Mouse (Mus musculus): Measurements from ENCODE around the gene 1700028P14Rik.
A peak's percentile ranks its signal among the peaks of the same experiment; 100 is the strongest.

Gene 1700028P14Rik

DNA sequence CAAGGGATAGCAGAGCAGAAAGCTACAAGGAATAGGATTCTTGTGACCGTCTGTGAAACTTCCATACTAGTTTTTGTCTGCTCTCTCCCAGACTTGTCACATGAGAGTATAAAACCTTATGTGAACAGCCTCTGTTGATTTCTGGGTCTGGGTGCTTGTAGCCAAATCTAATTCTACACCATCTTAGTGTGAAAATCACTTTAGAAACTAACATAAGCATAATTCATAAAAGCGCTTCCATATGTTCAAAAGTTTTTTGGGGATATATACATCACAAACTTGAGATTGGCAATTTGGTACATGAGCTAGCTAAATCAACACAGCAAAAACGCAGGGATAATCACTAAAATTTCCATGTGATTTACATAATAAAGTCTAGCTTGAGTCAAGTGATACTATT, 57.7 kb downstream of the 1700028P14Rik start:
- DNase-seq: no peak

DNA sequence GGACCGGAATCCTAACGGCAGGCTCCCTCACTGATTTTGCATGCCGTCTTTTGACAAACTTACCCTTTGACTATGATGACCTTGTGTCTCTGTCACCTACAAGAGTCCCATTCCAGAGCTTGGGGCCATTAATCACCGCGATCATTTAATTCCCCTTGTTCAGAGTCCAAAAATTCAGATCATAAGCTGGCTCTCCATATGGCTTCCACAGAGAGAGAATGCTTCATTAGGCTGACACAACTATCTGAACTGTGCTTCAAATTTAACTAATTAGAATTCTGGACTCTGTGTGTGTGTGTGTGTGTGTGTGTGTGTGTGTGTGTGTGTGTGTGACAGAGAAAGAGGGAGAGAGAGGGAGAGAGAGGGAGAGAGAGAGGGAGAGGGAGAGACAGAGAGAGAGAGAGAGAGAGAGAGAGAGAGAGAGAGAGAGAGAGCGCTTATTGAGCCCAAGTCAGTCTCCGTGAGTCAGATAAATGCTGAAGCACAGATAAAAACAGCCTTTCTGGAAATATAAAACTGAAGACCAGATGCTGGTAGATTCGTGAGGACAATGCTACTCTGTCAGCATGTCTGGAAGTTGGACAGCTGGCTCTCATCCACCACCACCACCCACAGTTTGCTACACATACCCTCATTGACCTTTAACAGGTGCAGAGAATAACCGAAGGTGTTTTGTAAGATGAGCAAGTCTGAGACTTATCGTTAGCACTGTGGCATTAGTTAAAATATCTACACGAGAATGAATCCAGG, 73.8 kb downstream of the 1700028P14Rik start:
- peak; percentile 21 for DNase-seq

DNA sequence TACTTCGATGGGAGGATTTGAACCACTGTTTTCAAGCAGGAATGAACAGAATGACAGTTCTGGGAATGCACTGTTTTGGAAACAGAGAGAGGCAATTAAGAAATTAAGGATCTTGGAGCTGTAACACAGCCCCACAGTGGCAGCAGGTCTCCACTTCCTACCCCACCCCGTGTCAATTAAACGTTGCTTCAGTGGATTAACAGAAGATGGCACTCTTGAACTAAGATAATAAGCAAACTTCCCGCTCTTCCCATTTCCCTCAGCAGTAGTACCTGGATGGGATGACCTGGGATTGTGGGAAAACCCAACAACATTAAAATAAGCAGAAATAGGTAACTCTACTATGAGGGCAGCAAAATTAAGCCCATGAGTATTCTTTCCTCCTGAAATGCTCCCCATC, 75.9 kb downstream of the 1700028P14Rik start:
- no peak for DNase-seq

DNA sequence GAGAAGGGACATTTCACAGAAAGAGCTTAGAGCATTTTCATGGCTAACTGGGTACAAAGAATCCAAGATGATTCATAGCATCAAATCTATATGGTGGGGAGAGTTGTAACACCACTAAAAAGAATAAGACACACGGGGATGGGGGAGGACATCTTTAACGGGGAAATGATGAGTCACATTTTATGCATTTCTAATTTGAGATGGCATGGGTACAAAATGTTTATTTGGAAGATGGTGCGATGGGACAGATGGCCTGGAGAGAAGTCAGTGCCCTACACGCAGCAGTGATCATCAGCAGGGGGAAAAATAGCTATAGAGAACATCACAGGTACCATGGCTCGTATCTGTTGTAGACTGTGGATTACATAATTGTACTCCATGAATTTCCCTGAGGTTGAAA, 88.9 kb downstream of the 1700028P14Rik start:
- DNase-seq: peak; percentile 40

DNA sequence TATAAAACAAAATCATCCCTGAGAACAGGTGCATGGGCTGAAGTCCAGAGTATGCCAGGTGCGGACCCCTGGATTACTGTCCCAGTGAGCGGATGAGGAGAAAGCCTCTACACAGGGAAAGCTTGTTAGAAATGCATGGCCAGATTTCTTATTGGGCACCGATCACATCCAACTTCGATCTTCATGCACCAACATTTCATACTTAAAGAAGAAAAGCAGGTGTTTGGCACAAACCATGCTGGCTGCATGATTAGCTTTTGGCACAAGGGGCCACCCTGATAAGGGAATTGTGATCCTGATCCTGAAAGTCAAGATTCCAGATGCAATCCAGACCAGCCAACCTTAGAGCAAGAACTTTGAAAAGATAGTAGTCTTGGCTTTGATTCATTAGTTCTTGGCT, 90.0 kb downstream of the 1700028P14Rik start:
- no peak for DNase-seq

DNA sequence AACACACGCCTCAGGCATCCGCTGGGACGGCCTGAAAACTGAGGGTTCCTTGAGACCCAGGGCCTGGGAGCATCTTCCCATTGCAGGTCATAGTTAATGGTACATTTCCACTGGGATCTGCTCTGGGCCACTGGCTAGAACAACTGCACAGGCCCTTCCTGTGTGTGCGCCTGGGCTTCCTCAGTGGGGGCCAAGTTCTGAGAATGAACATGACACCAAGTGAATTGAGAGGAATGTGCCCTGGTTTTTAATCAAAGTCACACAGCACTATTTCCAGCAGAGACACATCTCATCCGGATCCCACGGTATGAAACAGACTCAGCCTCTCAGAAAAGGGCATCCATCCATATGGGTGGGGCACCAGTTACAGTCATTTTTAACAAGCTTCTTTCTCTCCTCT, 90.6 kb downstream of the 1700028P14Rik start:
- DNase-seq: no peak

DNA sequence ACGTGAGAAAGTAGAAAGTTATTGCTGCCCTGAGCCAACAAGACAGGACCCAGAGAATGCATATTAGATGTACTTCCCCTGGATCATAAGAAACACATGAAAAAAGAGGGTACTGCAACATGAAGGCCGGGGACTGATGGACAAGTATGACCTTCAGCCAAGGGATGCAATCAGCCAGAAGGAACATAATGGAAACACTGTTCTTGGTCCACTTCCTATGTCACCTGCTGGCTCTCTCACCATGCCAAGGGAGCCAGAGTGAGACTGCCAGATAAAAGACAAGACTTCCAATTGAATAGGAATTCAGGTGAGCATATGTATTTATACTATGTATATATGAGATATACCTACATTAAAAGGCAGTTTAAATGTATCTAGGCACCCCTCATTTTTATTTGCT, 99.2 kb downstream of the 1700028P14Rik start:
- no peak for DNase-seq

DNA sequence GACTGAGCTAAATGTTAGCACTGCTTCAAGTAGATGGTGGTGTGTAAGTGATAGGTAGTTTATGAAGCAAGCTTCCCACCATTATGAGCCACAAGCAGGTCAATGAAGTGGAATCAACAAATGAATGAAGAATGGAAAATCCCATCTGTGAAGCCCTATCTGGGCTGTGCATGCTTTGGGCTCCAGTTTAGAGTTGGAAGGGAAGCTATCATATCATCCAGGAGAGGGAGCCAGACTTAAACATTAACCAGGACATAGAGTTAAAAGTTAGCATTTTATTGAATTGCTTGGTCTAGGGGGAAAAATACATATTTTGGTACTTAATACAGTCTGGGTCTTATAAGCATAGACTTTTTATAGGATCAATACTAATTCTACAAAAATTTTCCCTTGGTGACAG, 107.0 kb downstream of the 1700028P14Rik start:
- peak; percentile 50 for DNase-seq

DNA sequence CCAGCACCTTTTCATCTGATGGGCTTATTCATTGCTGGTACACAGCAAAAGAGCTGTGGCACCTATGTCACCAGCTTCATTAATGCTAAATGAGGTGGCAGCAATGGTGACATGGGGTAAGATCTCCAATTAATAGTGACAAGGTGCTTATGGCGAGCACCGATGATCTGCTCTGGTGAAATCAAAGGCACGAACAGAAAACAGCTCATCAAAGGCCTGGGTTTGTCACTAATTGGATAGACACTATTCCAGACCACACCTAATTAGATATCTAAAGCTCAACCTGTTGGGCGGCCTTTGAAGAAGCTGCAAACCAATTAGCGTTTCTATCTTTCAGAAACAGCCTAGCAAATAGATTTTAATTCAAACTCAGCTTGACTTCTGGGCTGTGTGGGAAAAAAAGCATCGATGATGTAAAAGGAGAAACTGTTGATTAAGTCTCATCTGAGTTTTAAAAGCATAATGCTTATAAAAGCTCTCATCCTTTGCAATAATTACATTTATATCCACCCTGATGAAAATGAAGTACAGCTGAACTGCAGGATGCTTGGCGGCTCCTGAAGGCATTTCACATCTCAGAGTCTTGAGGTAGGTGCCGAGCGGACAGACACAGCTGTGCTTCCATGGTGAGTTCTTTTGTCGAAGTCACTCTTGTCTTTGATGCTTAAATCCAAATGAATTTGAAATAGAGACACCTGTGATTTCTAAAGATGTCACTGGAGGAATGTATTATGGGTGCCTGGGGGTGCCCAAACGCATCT, 109.2 kb downstream of the 1700028P14Rik start:
- DNase-seq: no peak

DNA sequence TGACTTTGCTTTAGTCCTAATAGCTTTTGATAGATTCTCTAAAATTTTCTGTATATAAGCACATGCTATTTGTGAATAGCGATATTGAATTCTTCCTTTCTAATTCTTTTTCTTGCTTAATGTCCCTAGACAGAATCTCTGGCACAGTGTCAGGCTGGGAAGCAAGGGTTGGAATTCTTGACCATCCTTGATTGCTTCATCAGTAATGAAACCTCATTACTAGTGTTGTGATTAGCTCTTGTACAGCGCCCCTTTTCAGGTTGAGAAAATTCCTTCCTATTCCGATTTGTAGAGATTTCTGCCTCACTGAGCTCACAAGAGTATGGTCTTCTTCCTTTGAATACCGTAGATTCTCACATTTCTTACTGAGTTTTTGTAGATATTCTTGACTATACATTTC, 109.9 kb downstream of the 1700028P14Rik start:
- no peak for DNase-seq

DNA sequence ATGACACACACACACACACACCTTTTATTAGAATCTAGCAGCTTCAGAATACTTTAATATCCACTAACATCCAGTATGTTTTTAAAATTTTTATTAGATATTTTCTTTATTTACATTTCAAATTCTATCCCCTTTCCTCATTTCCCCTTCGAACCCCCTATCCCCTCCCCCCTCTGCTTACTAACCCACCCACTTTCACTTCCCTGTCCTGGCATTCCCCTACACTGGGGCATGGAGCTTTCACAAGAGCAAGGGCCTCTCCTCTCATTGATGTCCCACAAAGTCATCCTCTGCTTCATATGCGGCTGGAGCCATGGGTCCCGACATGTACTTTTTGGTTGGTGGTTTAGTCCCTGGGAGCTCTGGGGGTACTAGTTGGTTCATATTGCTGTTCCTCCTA, 116.9 kb downstream of the 1700028P14Rik start:
- no peak for DNase-seq

DNA sequence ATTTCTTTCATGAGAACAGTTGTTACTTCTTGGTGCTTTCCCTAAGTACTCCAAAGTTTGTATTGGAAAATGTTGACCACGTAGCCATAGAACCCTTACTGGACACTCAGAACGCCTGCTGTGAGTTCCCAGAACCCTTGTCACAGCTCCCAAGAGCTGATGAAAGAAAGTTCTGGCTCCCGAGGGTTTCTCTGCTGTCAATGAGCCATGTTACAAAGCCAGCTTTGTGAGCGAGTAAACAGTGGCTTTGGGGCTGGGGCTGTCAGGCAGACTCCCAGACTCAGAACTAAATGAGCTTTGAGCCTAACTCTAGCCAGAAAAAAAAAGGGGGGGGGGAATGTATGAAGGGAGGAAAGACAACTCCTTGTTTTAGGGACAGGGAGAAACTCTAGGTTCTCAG, 120.7 kb downstream of the 1700028P14Rik start:
- peak; percentile 51 for DNase-seq

DNA sequence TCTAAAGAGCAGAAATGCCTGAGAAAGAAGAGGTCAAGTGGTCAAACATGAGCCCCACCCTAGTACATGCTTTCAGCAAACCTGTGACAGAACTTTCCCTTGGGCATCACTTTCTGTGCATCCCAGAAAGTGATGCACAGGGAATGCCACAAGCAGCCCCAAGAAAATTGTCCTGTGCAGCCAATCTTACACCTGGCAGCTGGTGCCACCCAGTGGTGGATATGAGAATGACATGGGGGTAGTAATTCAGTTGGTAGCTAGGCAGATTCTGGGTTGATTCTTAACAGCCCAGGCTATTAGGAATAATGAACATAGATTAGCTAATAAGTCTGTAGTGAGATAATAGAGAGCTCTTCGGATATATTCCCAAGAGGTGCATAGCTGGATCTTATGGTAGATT, 128.9 kb downstream of the 1700028P14Rik start:
- DNase-seq: peak; percentile 58

DNA sequence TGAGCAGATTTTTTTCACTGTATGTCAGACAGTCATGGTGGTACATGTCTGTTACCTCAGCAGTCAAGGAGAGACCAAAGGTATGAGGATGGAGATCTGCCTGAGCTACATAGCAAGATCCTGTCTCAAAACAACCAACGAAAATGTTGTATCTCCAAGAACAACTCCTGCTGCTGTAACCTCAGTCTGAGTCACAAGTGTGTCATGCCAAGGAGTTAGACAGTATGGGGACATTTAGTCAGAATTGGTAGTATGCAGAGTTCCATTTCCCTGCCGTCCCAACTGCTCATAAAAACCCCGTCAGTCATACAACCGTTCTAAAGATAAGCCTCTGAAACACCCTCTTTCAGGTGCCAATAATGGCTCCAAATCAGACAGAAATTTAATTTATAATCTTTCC, 130.8 kb downstream of the 1700028P14Rik start:
- DNase-seq: no peak

DNA sequence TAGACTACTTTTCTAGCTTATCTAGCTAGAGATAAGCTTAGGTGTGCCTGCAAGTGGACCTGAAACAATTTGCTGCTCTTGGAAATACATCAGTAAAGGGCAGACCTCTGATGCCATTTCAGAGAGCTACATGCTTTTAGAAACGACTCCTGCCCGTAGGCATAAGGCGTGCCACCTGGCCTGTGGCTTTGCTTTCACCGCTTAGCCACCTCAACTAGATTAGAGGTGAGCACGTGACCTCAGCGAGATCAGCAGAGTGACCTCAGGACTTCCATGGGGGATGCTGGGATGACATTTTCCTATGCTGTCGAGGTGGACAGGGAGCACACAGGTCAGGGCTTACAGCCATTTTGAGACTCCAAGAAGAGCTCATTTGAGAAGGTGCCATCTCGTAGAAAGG, 131.5 kb downstream of the 1700028P14Rik start:
- no peak for DNase-seq

DNA sequence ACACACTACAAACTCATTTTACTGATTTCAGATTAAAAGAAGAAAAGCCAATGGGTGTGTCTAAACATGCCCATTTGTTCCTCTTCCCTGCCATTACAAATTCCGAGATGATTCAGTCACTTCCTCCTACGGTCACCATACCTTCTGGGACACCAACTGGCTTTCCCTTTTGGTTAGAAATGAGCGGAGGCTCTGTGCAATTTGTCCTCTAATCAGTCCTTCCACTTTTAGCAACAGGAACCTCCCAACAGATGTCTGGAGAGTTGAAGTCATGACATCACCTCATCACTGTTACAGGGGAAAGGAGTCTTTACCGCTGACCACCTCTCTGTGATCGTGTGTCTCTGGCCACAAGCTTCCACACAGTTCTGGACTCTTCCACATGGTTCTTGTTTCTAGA, 132.0 kb downstream of the 1700028P14Rik start:
- peak; percentile 77 for DNase-seq

DNA sequence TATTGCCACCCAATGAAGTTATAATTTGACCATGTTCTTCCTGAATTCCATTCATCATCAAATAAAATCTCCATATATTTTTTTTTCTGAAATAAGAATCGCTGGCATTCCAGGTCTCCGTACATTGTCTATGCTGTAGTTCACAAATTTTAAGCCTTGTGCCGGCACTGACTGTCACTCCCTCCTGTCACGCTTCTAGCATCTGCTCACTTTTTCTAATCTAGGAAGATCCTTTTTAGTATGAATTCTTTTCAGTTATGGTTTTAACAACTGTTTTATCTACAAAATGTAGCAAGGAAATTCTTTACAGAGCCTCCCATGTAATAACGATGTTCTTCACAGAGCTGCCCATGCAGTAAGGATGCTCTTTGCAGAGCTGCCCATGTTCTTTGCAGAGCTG, 134.1 kb downstream of the 1700028P14Rik start:
- no peak for DNase-seq

DNA sequence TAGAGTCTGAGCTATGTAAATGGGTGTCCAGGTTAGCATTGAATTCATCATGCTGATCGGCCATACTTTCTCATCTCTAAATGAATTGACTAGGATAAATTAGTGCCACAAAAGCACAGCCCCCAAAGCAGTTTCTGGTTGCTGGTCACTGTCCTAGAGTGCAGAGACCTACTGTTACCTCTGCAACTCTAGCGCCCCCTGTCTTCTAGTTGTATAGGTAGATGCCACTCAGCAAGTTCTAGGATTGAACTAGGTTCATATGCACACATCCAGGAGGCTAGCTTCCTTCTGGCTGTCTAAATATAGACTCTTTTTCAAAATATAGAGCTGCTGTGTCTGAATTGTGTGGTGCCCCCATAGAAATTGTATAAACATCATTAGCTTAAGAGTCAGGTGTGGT, 141.3 kb downstream of the 1700028P14Rik start:
- no peak for DNase-seq
